Mouse (Mus musculus) C2C12 (cell line): ENCODE measurements around the gene Msx2.

Experiments used
- CEBPB ChIP-seq: IDR thresholded peaks from one replicate; pipeline ENCODE4 v1.6.1; 2011; ENCODE audit warnings: low read depth, mild to moderate bottlenecking, control low read depth, moderate library complexity
- CTCF ChIP-seq: IDR thresholded peaks from one replicate; pipeline ENCODE4 v1.5.1; 2011; ENCODE audit not compliant: control insufficient read depth, insufficient read depth, insufficient read length
- MAX ChIP-seq: IDR thresholded peaks from one replicate; pipeline ENCODE4 v1.6.1; 2011; ENCODE audit warnings: mild to moderate bottlenecking, control low read depth
- MYOG ChIP-seq: IDR thresholded peaks from one replicate; pipeline ENCODE4 v1.6.1; 2011; ENCODE audit not compliant: control insufficient read depth, insufficient read length; ENCODE audit errors: extremely low read depth
- USF1 ChIP-seq: IDR thresholded peaks from one replicate; pipeline ENCODE4 v1.6.1; 2011; ENCODE audit warnings: low read depth, mild to moderate bottlenecking, control low read depth, moderate library complexity

GRCm38 (mm10) chr13:53442168-53442980 lies 30.5 kb downstream of the Msx2 start:
- TF ChIP-seq CTCF (no peak), USF1 (no peak), MAX (no peak), MYOG (no peak), CEBPB (no peak)
